Mouse (Mus musculus) hindbrain, postnatal 0 days (tissue): Measurements from ENCODE around the gene Cyb5r4. TPM values are rescaled to one million over a fixed set of nuclear protein-coding genes. Genes with fewer than 3 reads are reported as not detected.
A peak's percentile ranks its signal among the peaks of the same experiment; 100 is the strongest.
"Not testable (repeated sequence)": the region's sequence is repeated elsewhere in the genome, so short reads cannot be mapped to it uniquely, and the experiment has no call there.

Experiments
- ATAC-seq: fragments of 200-750 bp; cut with Nextera tagmentation; 2 replicates; pipeline ENCODE4 v1.8.0; 2017; ENCODE audit warnings: mild to moderate bottlenecking, moderate TSS enrichment, moderate library complexity
- DNase-seq: peaks from one replicate; pipeline ENCODE4 v3.0.0-alpha.2; 2015; ENCODE audit warnings: low spot score
- H3K27ac ChIP-seq: fragments of 300-500 bp; sonication (generic); 2 replicates; pipeline ENCODE4 v1.5.1; 2014; ENCODE audit warnings: mild to moderate bottlenecking
- H3K27me3 ChIP-seq: fragments of 300-500 bp; sonication (generic); 2 replicates; pipeline ENCODE4 v1.6.1; 2014; ENCODE audit warnings: low read length, mixed read lengths; ENCODE audit not compliant: insufficient read depth
- H3K36me3 ChIP-seq: fragments of 300-500 bp; sonication (generic); 2 replicates; pipeline ENCODE4 v1.6.1; 2014; ENCODE audit warnings: low read length, mixed read lengths; ENCODE audit not compliant: insufficient read depth
- H3K4me1 ChIP-seq: fragments of 300-500 bp; sonication (generic); 2 replicates; pipeline ENCODE4 v1.6.1; 2014; ENCODE audit warnings: antibody characterized with exemption, low read length, mixed read lengths; ENCODE audit not compliant: insufficient read depth
- H3K4me2 ChIP-seq: fragments of 300-500 bp; sonication (generic); 2 replicates; pipeline ENCODE4 v1.6.1; 2014; ENCODE audit warnings: low read depth, mild to moderate bottlenecking, low read length, moderate library complexity, mixed read lengths
- H3K4me3 ChIP-seq: fragments of 300-500 bp; sonication (generic); 2 replicates; pipeline ENCODE4 v1.5.1; 2014; ENCODE audit warnings: low read length
- H3K9ac ChIP-seq: fragments of 300-500 bp; sonication (generic); replicated peaks from 2 replicates; pipeline ENCODE4 v1.6.1; 2014; ENCODE audit warnings: mild to moderate bottlenecking, low read length, moderate library complexity, mixed read lengths
- H3K9me3 ChIP-seq: fragments of 300-500 bp; sonication (generic); 2 replicates; pipeline ENCODE4 v1.6.1; 2016; ENCODE audit warnings: low read length, mixed read lengths
- CTCF ChIP-seq: IDR thresholded peaks from 2 replicates; pipeline ENCODE4 v1.5.1; 2016; ENCODE audit warnings: antibody characterized with exemption, control low read depth, low read depth
- WGBS: fragments of 180-500 bp; shearing (Covaris S2); extraction: QIAGEN DNeasy Blood & Tissue Kit; methylation state at CpG from one replicate; pipeline ENCODE4 v1.1.7; 2014; 5-methylcytosine and 5-hydroxymethylcytosine counted together
- polyA plus RNA-seq: library from polyadenylated mRNA; unstranded; fragments of >200 nt; fragmentation: Nextera tagmentation; extraction: Ambion mirVana; gene quantifications from 2 replicates; pipeline ENCODE4 v1.2.1, GENCODE M21; 2015
- total RNA-seq: library from RNA; depleted of rRNA; stranded (reverse); fragments of >200 nt; gene quantifications from 2 replicates; pipeline ENCODE4 v1.2.3, GENCODE M21; 2014; rRNA removed

Cyb5r4 gene
- total RNA-seq (25.1 and 27.5 TPM in 2 replicates), polyA plus RNA-seq (42.2 and 46.6 TPM in 2 replicates)

DNA sequence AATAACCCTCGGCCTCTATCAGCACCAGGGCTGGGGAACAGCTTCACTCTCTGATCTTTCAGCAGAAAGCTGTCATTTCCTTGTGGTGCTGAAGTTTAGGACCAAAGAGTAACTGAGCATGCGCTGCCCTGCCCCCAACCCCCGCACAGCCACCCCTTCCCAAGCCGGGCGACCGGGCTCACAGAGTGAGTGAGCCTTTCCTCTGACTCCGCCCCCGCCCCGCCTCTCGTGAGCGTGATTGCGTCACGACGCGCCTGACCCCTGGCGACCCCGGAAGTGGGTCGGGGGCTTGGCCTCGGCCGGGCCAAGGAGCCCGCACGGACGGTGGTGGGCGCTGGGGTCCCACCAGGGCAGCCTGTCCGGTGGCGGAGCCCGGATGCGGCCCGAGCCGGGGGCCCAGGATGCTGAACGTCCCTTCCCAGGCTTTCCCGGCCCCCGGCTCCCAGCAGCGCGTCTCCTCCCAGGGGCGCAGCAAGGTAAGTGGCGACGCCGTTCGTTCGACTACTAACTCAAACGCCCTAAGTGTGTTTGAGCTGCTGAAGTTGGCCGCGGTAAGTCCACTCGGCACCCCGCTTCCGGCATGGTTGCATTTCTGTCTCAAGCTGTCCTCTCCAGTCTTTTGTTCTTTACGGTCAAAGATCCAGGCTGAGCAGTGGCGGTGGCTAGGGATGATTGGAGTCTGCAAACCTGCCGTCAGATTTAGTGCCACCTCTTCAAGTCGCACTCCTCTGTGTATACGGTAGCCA lies at the start of gene Cyb5r4:
Cyb5r4 (plus strand) TSS at position 237 of the 746 bp plus-strand sequence.
- no peaks in the 10 kb centered on the region for H3K27me3 ChIP-seq
- WGBS, result under 1% methylated on average over 51 of the region's 52 CpGs
- peak within 1 kb of the TSS; percentile 64 for H3K9ac ChIP-seq

GRCm38 (mm10) chr9:86972471-86972870 lies 49.3 kb upstream of the Cyb5r4 start:
- not testable (repeated sequence) for H3K36me3 ChIP-seq, H3K4me3 ChIP-seq

More for the DNA sequence above, at the start of gene Cyb5r4:
- TF ChIP-seq CTCF, result peak; percentile 18; the same call in 1 of the 2 replicates
- peak within 1 kb of the TSS; percentile 64 for H3K27ac ChIP-seq
- no peaks in the 10 kb centered on the region for H3K36me3 ChIP-seq
- DNase-seq (peak; percentile 98), ATAC-seq (peak; percentile 100)
- peak within 1 kb of the TSS; percentile 64 for H3K4me3 ChIP-seq
- peaks cover 12% of the 10 kb centered on the region; the same call in 1 of the 2 replicates for H3K4me1 ChIP-seq
- no peaks in the 10 kb centered on the region for H3K9me3 ChIP-seq
- peak within 1 kb of the TSS; percentile 73 for H3K4me2 ChIP-seq

GRCm38 (mm10) chr9:86973562-86973961 lies 48.3 kb upstream of the Cyb5r4 start:
- ATAC-seq (no peak), DNase-seq (no peak)
- no peaks in the 10 kb centered on the region for H3K27me3 ChIP-seq
- no peaks in the 10 kb centered on the region for H3K4me1 ChIP-seq
- H3K4me2 ChIP-seq, result no peak overlapping the region
- no peak overlapping the region for H3K27ac ChIP-seq
- H3K36me3 ChIP-seq, result no peaks in the 10 kb centered on the region
- 60% methylated on average over 4 of the region's 4 CpGs for WGBS
- no peak for TF ChIP-seq CTCF
- no peaks in the 10 kb centered on the region for H3K9me3 ChIP-seq
- no peak overlapping the region for H3K4me3 ChIP-seq
- no peak overlapping the region for H3K9ac ChIP-seq

More at GRCm38 (mm10) chr9:86972471-86972870, 49.3 kb upstream of the Cyb5r4 start:
- not testable (repeated sequence) for H3K4me1 ChIP-seq, H3K9me3 ChIP-seq, H3K27ac ChIP-seq, H3K27me3 ChIP-seq, ATAC-seq, DNase-seq, H3K4me2 ChIP-seq, H3K9ac ChIP-seq

- Histone ChIP-seq H3K4me2 (no peak overlapping the region), H3K9ac (no peak overlapping the region), H3K4me3 (no peak overlapping the region), H3K36me3 (no peaks in the 10 kb centered on the region), H3K9me3 (no peaks in the 10 kb centered on the region), H3K27me3 (no peaks in the 10 kb centered on the region), H3K27ac (no peak overlapping the region), H3K4me1 (no peaks in the 10 kb centered on the region)
- TF ChIP-seq CTCF, result no peak
- WGBS, result 78% methylated on average over 4 of the region's 4 CpGs
- ATAC-seq, result no peak
- DNase-seq, result peak; percentile 63
Measured at GRCm38 (mm10) chr9:86976896-86977295, 44.9 kb upstream of the Cyb5r4 start.

GRCm38 (mm10) chr9:86978257-86978907 lies 43.4 kb upstream of the Cyb5r4 start:
- no peaks in the 10 kb centered on the region for H3K36me3 ChIP-seq
- no peak for TF ChIP-seq CTCF
- H3K9ac ChIP-seq, result no peak overlapping the region
- H3K4me1 ChIP-seq, result no peaks in the 10 kb centered on the region
- H3K9me3 ChIP-seq, result no peaks in the 10 kb centered on the region
- H3K4me2 ChIP-seq, result no peak overlapping the region
- no peak for DNase-seq
- no peak overlapping the region for H3K27ac ChIP-seq
- 79% methylated on average over 7 of the region's 7 CpGs for WGBS
- ATAC-seq, result no peak
- H3K27me3 ChIP-seq, result no peaks in the 10 kb centered on the region
- H3K4me3 ChIP-seq, result no peak overlapping the region

DNA sequence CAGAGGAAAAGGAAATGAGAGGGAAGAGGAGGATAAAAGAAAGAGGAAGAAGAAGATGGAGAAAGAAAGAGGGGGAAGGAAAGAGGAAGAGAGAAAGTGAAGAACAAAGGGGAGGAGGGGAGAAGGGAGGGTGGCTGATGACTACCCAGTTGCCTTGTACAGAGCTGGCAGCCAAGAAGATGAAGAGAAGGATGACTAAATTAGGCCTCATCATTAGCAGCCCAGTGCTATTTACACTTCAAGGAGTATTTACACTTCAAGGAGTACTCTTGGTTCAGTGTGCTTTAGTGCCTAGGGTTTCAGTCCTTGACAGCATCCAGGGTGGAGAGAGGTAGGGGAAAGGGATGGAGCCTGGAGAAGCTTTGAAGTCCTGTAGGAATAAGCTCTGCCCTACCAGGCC lies 41.8 kb upstream of the Cyb5r4 start:
- no peak for ATAC-seq
- DNase-seq, result no peak
- no peak overlapping the region for H3K9ac ChIP-seq

DNA sequence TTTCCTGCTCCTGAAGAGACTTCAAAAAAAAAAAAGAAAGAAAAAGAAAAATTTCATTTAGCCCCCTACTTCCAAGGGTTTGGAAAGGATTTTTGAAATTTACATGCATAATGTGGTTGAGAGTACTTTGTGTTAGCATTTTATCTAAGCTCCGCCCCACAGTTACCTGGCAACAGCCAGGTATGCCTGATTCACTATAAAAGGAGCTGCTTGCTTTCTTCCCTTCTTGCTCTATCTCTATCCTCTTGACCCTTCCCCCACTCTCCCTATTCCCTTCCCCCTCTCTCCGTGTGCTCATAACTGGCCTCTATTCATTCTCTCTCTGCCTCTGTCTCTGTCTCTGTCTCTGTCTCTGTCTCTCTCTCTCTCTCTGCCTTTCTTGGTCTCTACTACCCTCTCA lies 40.9 kb upstream of the Cyb5r4 start:
- no peaks in the 10 kb centered on the region for H3K36me3 ChIP-seq
- no peak overlapping the region for H3K9ac ChIP-seq
- H3K4me3 ChIP-seq, result no peak overlapping the region
- no peak overlapping the region for H3K27ac ChIP-seq
- H3K4me1 ChIP-seq, result no peaks in the 10 kb centered on the region
- no peak for DNase-seq
- ATAC-seq, result peak; percentile 53; the same call in 1 of the 2 replicates
- H3K27me3 ChIP-seq, result no peaks in the 10 kb centered on the region
- no peaks in the 10 kb centered on the region for H3K9me3 ChIP-seq
- H3K4me2 ChIP-seq, result no peak overlapping the region
- no peak for TF ChIP-seq CTCF
- 56% methylated on average over 2 of the region's 2 CpGs for WGBS

More for the DNA sequence above, 41.8 kb upstream of the Cyb5r4 start:
- H3K9me3 ChIP-seq, result no peaks in the 10 kb centered on the region
- H3K36me3 ChIP-seq, result no peaks in the 10 kb centered on the region
- TF ChIP-seq CTCF, result no peak
- no peaks in the 10 kb centered on the region for H3K27me3 ChIP-seq
- H3K4me2 ChIP-seq, result no peak overlapping the region
- no peaks in the 10 kb centered on the region for H3K4me1 ChIP-seq
- H3K27ac ChIP-seq, result no peak overlapping the region
- H3K4me3 ChIP-seq, result no peak overlapping the region
